Mouse (Mus musculus): Measurements from ENCODE around the gene Deaf1. TPM values are rescaled to one million over a fixed set of nuclear protein-coding genes. Genes with fewer than 3 reads are reported as not detected.

The Deaf1 gene
- polyA plus RNA-seq, 2 experiments, result 47.0 to 82.6 TPM

DNA sequence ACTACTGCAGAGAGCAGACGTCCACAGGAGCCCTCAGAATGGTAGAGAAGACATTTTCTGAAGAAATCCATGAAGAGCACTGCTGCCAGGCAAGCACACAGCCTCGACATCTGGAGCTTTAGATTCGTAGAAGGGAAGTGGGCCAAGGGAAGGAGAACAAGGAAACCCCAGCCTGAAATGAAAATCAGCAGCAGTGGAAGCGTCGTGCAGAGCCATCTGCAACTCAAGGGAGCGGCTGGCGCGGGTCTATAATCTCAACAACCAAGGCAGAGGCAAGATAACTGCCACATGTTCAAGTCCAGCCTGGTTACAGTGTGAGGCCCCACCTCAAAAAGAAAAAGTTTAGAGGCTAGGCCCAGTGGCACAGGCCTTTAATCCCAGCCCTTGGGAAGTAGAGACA, 12.4 kb downstream of the Deaf1 start:
- Histone ChIP-seq H3K9me3 (ENCODE audit: control insufficient read depth, low read length) (no peaks in the 10 kb centered on the region), H3K4me2 (replicated peaks; ENCODE audit: low read depth, low read length, severe bottlenecking) (no peak overlapping the region), H3K4me3 (replicated peaks; ENCODE audit: low read length) (no peak overlapping the region), H3K4me1 (ENCODE audit: control insufficient read depth, insufficient read depth, low read length) (no peaks in the 10 kb centered on the region), H3K27ac (replicated peaks; ENCODE audit: low read depth, low read length) (no peak overlapping the region), H3K9ac (ENCODE audit: low read depth, low read length, severe bottlenecking) (no peak overlapping the region), H3K27me3 (ENCODE audit: control insufficient read depth, insufficient read depth, low read length) (no peaks in the 10 kb centered on the region), H3K36me3 (ENCODE audit: control insufficient read depth, insufficient read depth, low read length) (peaks cover 88% of the 10 kb centered on the region)
- WGBS, result 84% methylated on average over 8 of the region's 8 CpGs
- TF ChIP-seq POLR2A (IDR thresholded peaks at IDR 0.05; ENCODE audit: borderline replicate concordance, extremely low read depth, insufficient read depth, insufficient read length), result no peak
- no peak for DNase-seq (ENCODE audit: low spot score)
- ATAC-seq (ENCODE audit: low FRiP score, low read depth), result no peak

- Histone ChIP-seq H3K9ac (ENCODE audit: low read depth, low read length, severe bottlenecking) (no peak overlapping the region), H3K27ac (replicated peaks; ENCODE audit: low read depth, low read length) (no peak overlapping the region), H3K4me3 (replicated peaks; ENCODE audit: low read length) (no peak overlapping the region), H3K4me1 (ENCODE audit: control insufficient read depth, insufficient read depth, low read length) (no peaks in the 10 kb centered on the region), H3K27me3 (ENCODE audit: control insufficient read depth, insufficient read depth, low read length) (no peaks in the 10 kb centered on the region), H3K36me3 (ENCODE audit: control insufficient read depth, insufficient read depth, low read length) (peaks cover 88% of the 10 kb centered on the region), H3K4me2 (replicated peaks; ENCODE audit: low read depth, low read length, severe bottlenecking) (no peak overlapping the region), H3K9me3 (ENCODE audit: control insufficient read depth, low read length) (no peaks in the 10 kb centered on the region)
- WGBS, result 98% methylated on average over 2 of the region's 2 CpGs
- no peak for TF ChIP-seq POLR2A (IDR thresholded peaks at IDR 0.05; ENCODE audit: borderline replicate concordance, extremely low read depth, insufficient read depth, insufficient read length)
- DNase-seq (ENCODE audit: low spot score), result no peak
- ATAC-seq (ENCODE audit: low FRiP score, low read depth), result no peak
Measured at GRCm38 (mm10) chr7:141314416-141314815, 13.1 kb downstream of the Deaf1 start.

DNA sequence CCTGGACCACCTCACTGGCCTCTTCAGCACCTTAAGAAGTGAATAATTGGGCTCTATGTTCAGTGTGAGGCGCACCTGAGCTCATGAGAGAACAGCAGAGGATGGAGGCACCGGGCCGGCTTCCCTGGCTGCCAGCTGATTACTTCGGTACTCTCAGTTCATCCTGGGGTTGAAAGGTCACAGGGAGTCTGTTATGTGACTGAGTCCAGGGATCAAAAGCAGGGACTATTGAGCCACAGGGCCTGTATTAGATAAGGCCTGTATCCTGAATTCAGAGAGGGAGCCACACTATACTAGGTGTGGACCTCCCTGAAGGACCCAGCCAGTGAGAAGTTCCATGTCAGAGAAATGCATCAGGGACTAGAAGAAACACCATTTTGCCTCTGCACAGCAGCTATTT, 23.0 kb downstream of the Deaf1 start:
- no peak overlapping the region for H3K4me3 ChIP-seq (replicated peaks; ENCODE audit: low read length)
- no peak for ATAC-seq (ENCODE audit: low FRiP score, low read depth)
- 84% methylated on average over 4 of the region's 4 CpGs for WGBS
- no peak for TF ChIP-seq POLR2A (IDR thresholded peaks at IDR 0.05; ENCODE audit: borderline replicate concordance, extremely low read depth, insufficient read depth, insufficient read length)
- H3K9me3 ChIP-seq (ENCODE audit: control insufficient read depth, low read length), result no peaks in the 10 kb centered on the region
- no peak overlapping the region for H3K4me2 ChIP-seq (replicated peaks; ENCODE audit: low read depth, low read length, severe bottlenecking)
- DNase-seq (ENCODE audit: low spot score), result no peak
- H3K27me3 ChIP-seq (ENCODE audit: control insufficient read depth, insufficient read depth, low read length), result no peaks in the 10 kb centered on the region
- H3K9ac ChIP-seq (ENCODE audit: low read depth, low read length, severe bottlenecking), result no peak overlapping the region
- no peak overlapping the region for H3K27ac ChIP-seq (replicated peaks; ENCODE audit: low read depth, low read length)
- H3K4me1 ChIP-seq (ENCODE audit: control insufficient read depth, insufficient read depth, low read length), result no peaks in the 10 kb centered on the region
- H3K36me3 ChIP-seq (ENCODE audit: control insufficient read depth, insufficient read depth, low read length), result peaks cover 88% of the 10 kb centered on the region

DNA sequence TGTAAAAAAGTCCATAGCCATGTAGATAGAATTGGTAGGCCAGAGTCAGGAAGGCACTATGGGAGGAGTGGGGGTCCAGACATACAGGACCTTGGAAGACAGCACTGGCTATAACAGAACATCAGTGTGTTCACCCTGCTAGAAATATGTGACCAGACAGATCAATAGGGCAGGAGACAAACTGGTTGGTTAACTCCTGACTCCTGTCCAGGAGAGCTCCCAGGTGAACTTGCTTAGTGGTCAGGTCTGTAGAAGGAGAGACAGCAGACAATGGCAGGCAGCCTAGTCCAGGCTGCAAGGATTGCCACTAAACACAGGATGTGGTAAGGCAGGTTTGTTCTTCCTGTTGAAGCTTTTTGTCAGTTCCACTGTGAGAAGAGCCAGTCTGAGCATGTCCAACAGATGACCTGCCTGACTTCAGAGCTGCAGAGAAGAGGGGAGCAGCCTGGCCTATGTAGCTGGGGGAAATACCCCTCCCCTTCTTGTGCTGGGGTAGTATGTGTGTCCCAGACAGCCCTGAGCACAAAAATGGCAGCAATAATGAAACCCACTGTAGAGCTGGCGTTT, 24.7 kb downstream of the Deaf1 start:
- Histone ChIP-seq H3K9ac (ENCODE audit: low read depth, low read length, severe bottlenecking) (no peak overlapping the region), H3K4me2 (replicated peaks; ENCODE audit: low read depth, low read length, severe bottlenecking) (no peak overlapping the region), H3K27ac (replicated peaks; ENCODE audit: low read depth, low read length) (no peak overlapping the region), H3K27me3 (ENCODE audit: control insufficient read depth, insufficient read depth, low read length) (no peaks in the 10 kb centered on the region), H3K9me3 (ENCODE audit: control insufficient read depth, low read length) (no peaks in the 10 kb centered on the region), H3K4me3 (replicated peaks; ENCODE audit: low read length) (no peak overlapping the region), H3K4me1 (ENCODE audit: control insufficient read depth, insufficient read depth, low read length) (no peaks in the 10 kb centered on the region), H3K36me3 (ENCODE audit: control insufficient read depth, insufficient read depth, low read length) (peaks cover 76% of the 10 kb centered on the region)
- no peak for DNase-seq (ENCODE audit: low spot score)
- WGBS, result 81% methylated on average over 1 of the region's 1 CpGs
- ATAC-seq (ENCODE audit: low FRiP score, low read depth), result no peak
- no peak for TF ChIP-seq POLR2A (IDR thresholded peaks at IDR 0.05; ENCODE audit: borderline replicate concordance, extremely low read depth, insufficient read depth, insufficient read length)

DNA sequence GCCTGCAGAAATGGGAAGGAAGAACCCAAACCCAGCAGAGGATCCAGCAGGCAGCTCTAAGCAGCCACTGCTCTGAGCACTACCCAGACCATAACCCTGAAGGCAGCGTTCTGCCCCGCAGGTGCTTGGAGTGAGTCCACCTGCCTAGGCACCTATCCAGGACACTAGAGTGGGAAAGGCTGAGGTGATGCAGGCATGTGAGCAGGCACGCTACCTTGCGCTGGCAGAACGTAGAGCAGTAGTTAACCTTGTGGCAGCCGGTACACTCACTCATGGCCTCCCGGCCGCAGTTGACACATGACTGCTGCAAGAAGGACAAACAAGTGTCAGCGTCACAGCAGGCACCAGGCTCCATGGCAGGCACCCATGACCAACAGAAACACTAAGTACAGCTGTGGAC, 26.1 kb downstream of the Deaf1 start:
- H3K9me3 ChIP-seq (ENCODE audit: control insufficient read depth, low read length), result no peaks in the 10 kb centered on the region
- H3K36me3 ChIP-seq (ENCODE audit: control insufficient read depth, insufficient read depth, low read length), result peaks cover 74% of the 10 kb centered on the region
- H3K4me1 ChIP-seq (ENCODE audit: control insufficient read depth, insufficient read depth, low read length), result no peaks in the 10 kb centered on the region
- WGBS, result 96% methylated on average over 9 of the region's 9 CpGs
- no peak overlapping the region for H3K4me2 ChIP-seq (replicated peaks; ENCODE audit: low read depth, low read length, severe bottlenecking)
- DNase-seq (ENCODE audit: low spot score) (no peak), ATAC-seq (ENCODE audit: low FRiP score, low read depth) (no peak)
- no peak overlapping the region for H3K9ac ChIP-seq (ENCODE audit: low read depth, low read length, severe bottlenecking)
- H3K27ac ChIP-seq (replicated peaks; ENCODE audit: low read depth, low read length), result no peak overlapping the region
- H3K27me3 ChIP-seq (ENCODE audit: control insufficient read depth, insufficient read depth, low read length), result no peaks in the 10 kb centered on the region
- TF ChIP-seq POLR2A (IDR thresholded peaks at IDR 0.05; ENCODE audit: borderline replicate concordance, extremely low read depth, insufficient read depth, insufficient read length), result no peak
- H3K4me3 ChIP-seq (replicated peaks; ENCODE audit: low read length), result no peak overlapping the region

GRCm38 (mm10) chr7:141299175-141299574, 28.3 kb downstream of the Deaf1 start:
- no peak overlapping the region for H3K9ac ChIP-seq (ENCODE audit: low read depth, low read length, severe bottlenecking)
- no peak for DNase-seq (ENCODE audit: low spot score)
- H3K4me2 ChIP-seq (replicated peaks; ENCODE audit: low read depth, low read length, severe bottlenecking), result no peak overlapping the region
- H3K36me3 ChIP-seq (ENCODE audit: control insufficient read depth, insufficient read depth, low read length), result peaks cover 53% of the 10 kb centered on the region
- H3K27ac ChIP-seq (replicated peaks; ENCODE audit: low read depth, low read length), result no peak overlapping the region
- no peak overlapping the region for H3K4me3 ChIP-seq (replicated peaks; ENCODE audit: low read length)
- 95% methylated on average over 8 of the region's 8 CpGs for WGBS
- TF ChIP-seq POLR2A (IDR thresholded peaks at IDR 0.05; ENCODE audit: borderline replicate concordance, extremely low read depth, insufficient read depth, insufficient read length), result no peak
- ATAC-seq (ENCODE audit: low FRiP score, low read depth), result no peak
- H3K27me3 ChIP-seq (ENCODE audit: control insufficient read depth, insufficient read depth, low read length), result peaks cover 14% of the 10 kb centered on the region
- no peaks in the 10 kb centered on the region for H3K4me1 ChIP-seq (ENCODE audit: control insufficient read depth, insufficient read depth, low read length)
- H3K9me3 ChIP-seq (ENCODE audit: control insufficient read depth, low read length), result no peaks in the 10 kb centered on the region
